Mouse (Mus musculus): ENCODE results near the gene Lce3b. TPM values are rescaled to one million over a fixed set of nuclear protein-coding genes. Genes with fewer than 3 reads are reported as not detected.

Gene Lce3b
- not detected in 2 replicates for polyA plus RNA-seq (2012; rRNA removed)

GRCm38 (mm10) chr3:92932679-92933078, at the start of gene Lce3b:
Lce3b (plus strand) TSS chr3:92932979.
- 51% methylated on average over 2 of the region's 2 CpGs for WGBS
- no peak within 1 kb of the TSS for H3K4me3 ChIP-seq (ENCODE audit: extremely low read depth, insufficient read depth, insufficient read length)
- no peak for DNase-seq (ENCODE audit: low read depth in 1 of 2, low spot score in 2 of 2)
- no peaks in the 10 kb centered on the region for H3K27me3 ChIP-seq (ENCODE audit: control insufficient read depth, insufficient read depth, low read length)
- H3K27ac ChIP-seq (ENCODE audit: insufficient read depth, low read length), result no peak within 1 kb of the TSS
- H3K4me1 ChIP-seq (ENCODE audit: control insufficient read depth, insufficient read depth, insufficient read length), result no peaks in the 10 kb centered on the region
- H3K36me3 ChIP-seq (ENCODE audit: control insufficient read depth, insufficient read depth, low read length), result no peaks in the 10 kb centered on the region
- TF ChIP-seq CTCF (IDR thresholded peaks at IDR 0.05; ENCODE audit: extremely low read depth, insufficient read depth, insufficient read length, insufficient replicate concordance), result no peak

- H3K4me3 ChIP-seq (ENCODE audit: extremely low read depth, insufficient read depth, insufficient read length), result no peak overlapping the region
- no peak for DNase-seq (ENCODE audit: low read depth in 1 of 2, low spot score in 2 of 2)
- 65% methylated on average over 3 of the region's 3 CpGs for WGBS
- TF ChIP-seq POLR2A (IDR thresholded peaks at IDR 0.05; ENCODE audit: low read depth, low read length) (no peak), CTCF (IDR thresholded peaks at IDR 0.05; ENCODE audit: extremely low read depth, insufficient read depth, insufficient read length, insufficient replicate concordance) (no peak)
- H3K36me3 ChIP-seq (ENCODE audit: control insufficient read depth, insufficient read depth, low read length), result no peaks in the 10 kb centered on the region
- no peak overlapping the region for H3K27ac ChIP-seq (ENCODE audit: insufficient read depth, low read length)
- H3K27me3 ChIP-seq (ENCODE audit: control insufficient read depth, insufficient read depth, low read length), result no peaks in the 10 kb centered on the region
- no peaks in the 10 kb centered on the region for H3K4me1 ChIP-seq (ENCODE audit: control insufficient read depth, insufficient read depth, insufficient read length)
Observed at GRCm38 (mm10) chr3:92894063-92894462, 38.7 kb upstream of the Lce3b start.

- no peaks in the 10 kb centered on the region for H3K4me1 ChIP-seq (ENCODE audit: control insufficient read depth, insufficient read depth, insufficient read length)
- no peak for TF ChIP-seq POLR2A (IDR thresholded peaks at IDR 0.05; ENCODE audit: low read depth, low read length)
- no peak for TF ChIP-seq CTCF (IDR thresholded peaks at IDR 0.05; ENCODE audit: extremely low read depth, insufficient read depth, insufficient read length, insufficient replicate concordance)
- WGBS, result 49% methylated on average over 1 of the region's 1 CpGs
- H3K4me3 ChIP-seq (ENCODE audit: extremely low read depth, insufficient read depth, insufficient read length), result no peak overlapping the region
- no peak for DNase-seq (ENCODE audit: low read depth in 1 of 2, low spot score in 2 of 2)
- H3K36me3 ChIP-seq (ENCODE audit: control insufficient read depth, insufficient read depth, low read length), result no peaks in the 10 kb centered on the region
- H3K27me3 ChIP-seq (ENCODE audit: control insufficient read depth, insufficient read depth, low read length), result no peaks in the 10 kb centered on the region
- H3K27ac ChIP-seq (ENCODE audit: insufficient read depth, low read length), result no peak overlapping the region
Observed at GRCm38 (mm10) chr3:92894489-92894888, 38.3 kb upstream of the Lce3b start.

GRCm38 (mm10) chr3:92902992-92903391, 29.8 kb upstream of the Lce3b start:
- no peak overlapping the region for H3K27ac ChIP-seq (ENCODE audit: insufficient read depth, low read length)
- no peaks in the 10 kb centered on the region for H3K4me1 ChIP-seq (ENCODE audit: control insufficient read depth, insufficient read depth, insufficient read length)
- TF ChIP-seq CTCF (IDR thresholded peaks at IDR 0.05; ENCODE audit: extremely low read depth, insufficient read depth, insufficient read length, insufficient replicate concordance) (no peak), POLR2A (IDR thresholded peaks at IDR 0.05; ENCODE audit: low read depth, low read length) (no peak)
- no peak overlapping the region for H3K4me3 ChIP-seq (ENCODE audit: extremely low read depth, insufficient read depth, insufficient read length)
- DNase-seq (ENCODE audit: low read depth in 1 of 2, low spot score in 2 of 2), result no peak
- no peaks in the 10 kb centered on the region for H3K36me3 ChIP-seq (ENCODE audit: control insufficient read depth, insufficient read depth, low read length)
- WGBS, result 18% methylated on average over 3 of the region's 3 CpGs
- no peaks in the 10 kb centered on the region for H3K27me3 ChIP-seq (ENCODE audit: control insufficient read depth, insufficient read depth, low read length)

- Histone ChIP-seq H3K27me3 (ENCODE audit: control insufficient read depth, insufficient read depth, low read length) (no peaks in the 10 kb centered on the region), H3K27ac (ENCODE audit: insufficient read depth, low read length) (no peak overlapping the region), H3K4me1 (ENCODE audit: control insufficient read depth, insufficient read depth, insufficient read length) (no peaks in the 10 kb centered on the region), H3K4me3 (ENCODE audit: extremely low read depth, insufficient read depth, insufficient read length) (no peak overlapping the region), H3K36me3 (ENCODE audit: control insufficient read depth, insufficient read depth, low read length) (no peaks in the 10 kb centered on the region)
- WGBS, result 28% methylated on average over 4 of the region's 4 CpGs
- no peak for TF ChIP-seq CTCF (IDR thresholded peaks at IDR 0.05; ENCODE audit: extremely low read depth, insufficient read depth, insufficient read length, insufficient replicate concordance)
- TF ChIP-seq POLR2A (IDR thresholded peaks at IDR 0.05; ENCODE audit: low read depth, low read length), result no peak
- DNase-seq (ENCODE audit: low read depth in 1 of 2, low spot score in 2 of 2), result no peak
Observed at GRCm38 (mm10) chr3:92903640-92904039, 29.1 kb upstream of the Lce3b start.

GRCm38 (mm10) chr3:92905182-92905581, 27.6 kb upstream of the Lce3b start:
- TF ChIP-seq POLR2A (IDR thresholded peaks at IDR 0.05; ENCODE audit: low read depth, low read length) (no peak), CTCF (IDR thresholded peaks at IDR 0.05; ENCODE audit: extremely low read depth, insufficient read depth, insufficient read length, insufficient replicate concordance) (no peak)
- no peak overlapping the region for H3K4me3 ChIP-seq (ENCODE audit: extremely low read depth, insufficient read depth, insufficient read length)
- no peak overlapping the region for H3K27ac ChIP-seq (ENCODE audit: insufficient read depth, low read length)
- 63% methylated on average over 3 of the region's 3 CpGs for WGBS
- H3K4me1 ChIP-seq (ENCODE audit: control insufficient read depth, insufficient read depth, insufficient read length), result no peaks in the 10 kb centered on the region
- H3K36me3 ChIP-seq (ENCODE audit: control insufficient read depth, insufficient read depth, low read length), result no peaks in the 10 kb centered on the region
- DNase-seq (ENCODE audit: low read depth in 1 of 2, low spot score in 2 of 2), result no peak
- H3K27me3 ChIP-seq (ENCODE audit: control insufficient read depth, insufficient read depth, low read length), result no peaks in the 10 kb centered on the region

- TF ChIP-seq POLR2A (IDR thresholded peaks at IDR 0.05; ENCODE audit: low read depth, low read length), result no peak
- TF ChIP-seq CTCF (IDR thresholded peaks at IDR 0.05; ENCODE audit: extremely low read depth, insufficient read depth, insufficient read length, insufficient replicate concordance), result peak; percentile 3; the same call in 1 of the 2 replicates
- 22% methylated on average over 4 of the region's 4 CpGs for WGBS
- no peaks in the 10 kb centered on the region for H3K27me3 ChIP-seq (ENCODE audit: control insufficient read depth, insufficient read depth, low read length)
- no peaks in the 10 kb centered on the region for H3K36me3 ChIP-seq (ENCODE audit: control insufficient read depth, insufficient read depth, low read length)
- no peak overlapping the region for H3K27ac ChIP-seq (ENCODE audit: insufficient read depth, low read length)
- H3K4me3 ChIP-seq (ENCODE audit: extremely low read depth, insufficient read depth, insufficient read length), result no peak overlapping the region
- DNase-seq (ENCODE audit: low read depth in 1 of 2, low spot score in 2 of 2), result no peak
- H3K4me1 ChIP-seq (ENCODE audit: control insufficient read depth, insufficient read depth, insufficient read length), result no peaks in the 10 kb centered on the region
Observed at GRCm38 (mm10) chr3:92907571-92907970, 25.2 kb upstream of the Lce3b start.
